Mouse (Mus musculus) MEL-GATA-1-ER (cell line): ENCODE measurements around the gene Cux2.

ENCODE experiments used
- DNase-seq: peaks from one replicate; pipeline ENCODE4 v3.0.0-alpha.2; 2012; ENCODE audit warnings: low read depth; ENCODE audit errors: extremely low read depth

Cux2 gene

DNA sequence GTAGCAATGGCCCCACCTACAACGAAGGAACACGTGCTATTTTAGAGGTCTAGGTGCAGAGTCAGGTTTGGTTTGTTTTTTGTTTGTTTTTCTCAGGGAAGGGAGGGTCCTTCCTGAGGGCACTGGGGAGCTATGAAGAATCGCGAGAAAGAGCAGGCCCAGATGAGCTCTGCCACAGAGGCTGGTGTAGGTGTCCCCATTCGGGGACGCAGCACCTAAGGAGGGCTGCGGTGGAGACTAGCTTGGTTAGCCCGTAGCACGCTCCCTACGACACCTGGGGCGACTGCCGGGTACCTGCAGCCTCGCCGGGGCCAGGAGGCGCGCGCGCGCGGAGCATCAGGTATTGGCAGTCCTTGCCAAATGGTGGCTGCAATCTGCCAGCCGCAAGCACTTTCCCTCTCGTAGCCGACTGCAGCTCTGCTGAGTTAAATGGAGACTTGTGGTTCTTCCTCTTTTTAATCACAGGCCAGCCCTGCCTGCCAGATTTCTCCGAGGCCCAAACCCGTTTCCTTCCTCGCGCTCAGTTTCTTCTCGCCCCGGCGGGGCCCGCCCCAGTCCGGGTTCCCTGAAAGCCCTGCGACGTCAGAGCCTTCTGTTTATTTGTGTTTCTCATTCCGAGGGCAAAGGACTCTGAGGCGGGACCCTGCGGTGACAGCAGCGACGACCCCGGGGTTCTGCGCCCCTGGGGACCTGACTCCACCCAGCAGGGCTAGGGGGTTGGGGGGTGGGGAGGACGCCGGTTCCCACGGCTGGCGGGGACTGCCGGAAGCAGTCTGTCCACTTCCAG lies 211.4 kb downstream of the Cux2 start:
- peak; percentile 78 for DNase-seq

DNA sequence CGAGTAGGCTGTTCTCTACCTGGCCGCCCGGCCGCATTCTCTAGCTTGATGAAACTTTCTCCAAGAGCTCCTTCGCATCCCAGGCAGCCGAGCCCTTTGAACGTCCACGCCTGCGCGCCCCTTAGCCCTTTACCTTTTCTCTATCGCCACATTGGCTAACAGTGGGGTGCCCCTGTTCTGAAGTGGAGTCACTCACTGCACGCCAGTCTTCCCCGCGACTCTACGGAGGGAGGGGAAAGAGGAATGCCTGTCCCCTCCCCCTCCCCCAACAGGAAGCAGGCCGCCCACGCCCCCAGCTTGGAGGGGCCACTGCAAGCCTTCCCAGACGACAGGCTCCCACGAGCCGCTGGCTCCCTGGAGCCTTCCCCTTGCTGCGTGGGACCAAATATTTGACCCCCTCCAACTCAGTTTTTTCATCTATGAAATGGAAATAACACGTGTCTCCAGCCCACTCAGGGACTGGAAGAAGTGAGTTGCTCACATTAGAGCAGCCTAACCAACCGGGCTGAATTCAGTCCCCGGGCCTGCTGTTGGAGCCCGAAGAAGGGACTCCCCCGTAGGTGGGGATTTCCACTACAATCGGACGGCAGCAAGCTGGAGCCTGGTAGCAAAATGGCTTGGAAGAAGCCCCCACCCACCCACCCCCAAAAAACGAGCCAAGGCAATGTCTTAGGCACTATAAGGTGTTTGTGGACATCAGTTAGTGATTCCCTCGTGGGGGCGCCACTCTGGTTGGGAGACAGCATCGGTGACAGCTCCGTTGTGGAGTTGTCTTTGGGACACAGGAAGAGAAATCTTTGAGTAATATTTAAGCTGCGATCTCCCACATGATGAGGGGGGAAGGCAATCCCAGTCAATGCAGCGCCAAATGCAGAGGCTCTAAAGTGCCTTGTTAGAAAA lies 212.2 kb downstream of the Cux2 start, which contains the start of gene Sh2b3:
Gene Sh2b3, minus strand, starts transcription at position 206 of the 900 bp plus-strand sequence.
- no peak for DNase-seq

GRCm38 (mm10) chr5:121836692-121837415 lies 213.0 kb downstream of the Cux2 start:
- DNase-seq: peak; percentile 74

- DNase-seq: no peak
Observed at GRCm38 (mm10) chr5:121835949-121836691, 213.8 kb downstream of the Cux2 start.

DNA sequence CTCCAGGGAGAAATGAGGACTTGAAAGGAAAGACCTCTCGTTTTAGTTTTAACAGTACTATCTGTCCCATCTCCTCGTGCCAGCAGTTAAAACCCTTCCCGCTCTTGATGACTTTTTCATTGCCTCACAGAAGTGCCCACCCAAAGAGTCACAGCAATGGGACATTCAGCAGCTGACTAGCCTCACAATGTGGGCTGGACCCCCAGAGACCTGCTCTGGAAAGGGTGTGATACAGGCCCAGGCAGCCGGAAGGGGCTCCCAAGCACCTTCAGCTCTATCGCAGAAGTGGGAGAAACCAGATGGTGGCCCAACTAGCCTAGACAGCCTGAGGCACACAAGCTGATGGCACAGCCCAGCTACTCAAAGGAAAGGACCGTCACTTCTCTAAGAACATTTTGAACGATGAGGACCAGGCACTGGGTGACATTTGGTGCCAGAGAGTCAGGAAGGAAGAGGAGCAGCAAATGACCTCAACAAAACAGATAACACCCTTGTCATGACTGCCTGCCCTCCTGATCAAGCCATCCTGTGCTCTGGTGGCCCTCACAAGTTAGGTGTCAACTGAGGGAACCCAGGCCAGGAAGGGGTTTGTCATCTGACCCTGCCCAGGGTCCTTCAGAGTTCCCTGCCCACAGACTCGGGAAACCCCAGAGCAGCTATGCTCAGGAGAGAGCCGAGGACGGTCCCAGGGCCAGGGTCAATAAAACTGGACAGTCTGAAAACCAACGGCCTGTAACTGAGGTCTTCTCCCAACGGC lies 214.7 kb downstream of the Cux2 start:
- DNase-seq: no peak

- DNase-seq: no peak
Observed at GRCm38 (mm10) chr5:121834241-121834606, 215.7 kb downstream of the Cux2 start.

DNA sequence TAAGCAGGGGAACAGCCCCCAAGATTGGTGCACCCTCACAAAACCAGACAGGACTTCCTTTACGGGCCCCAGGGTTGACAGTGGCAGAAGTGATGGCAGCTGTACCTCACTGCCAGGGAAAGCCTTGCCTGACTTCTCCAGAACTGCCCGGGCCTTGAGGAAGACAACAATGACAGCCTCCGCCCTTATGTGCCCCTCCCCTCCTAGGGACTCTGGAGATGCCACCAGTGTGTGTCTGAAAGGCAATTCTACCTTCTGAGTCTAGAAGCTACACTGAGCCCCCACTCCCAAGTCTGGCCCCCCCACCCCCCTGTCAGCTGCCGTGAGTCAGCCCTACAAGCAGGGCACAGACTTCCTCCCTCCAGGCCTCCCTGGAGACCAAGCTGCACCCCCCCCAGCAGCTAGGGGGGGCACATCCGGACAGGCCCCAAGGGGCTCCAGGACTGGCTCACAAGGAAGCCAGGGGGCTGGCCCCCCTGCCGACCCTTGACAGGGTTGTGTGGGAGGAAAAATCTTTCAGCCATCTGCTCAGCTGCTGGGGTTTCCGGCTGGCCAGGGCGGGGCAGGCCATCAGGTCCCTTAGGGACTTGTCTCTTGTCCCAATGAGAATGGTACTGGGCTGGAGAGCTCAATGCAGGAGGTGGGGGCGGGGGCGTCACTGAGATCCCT lies 216.2 kb downstream of the Cux2 start:
- no peak for DNase-seq

GRCm38 (mm10) chr5:121833159-121833558 lies 216.7 kb downstream of the Cux2 start:
- no peak for DNase-seq

DNA sequence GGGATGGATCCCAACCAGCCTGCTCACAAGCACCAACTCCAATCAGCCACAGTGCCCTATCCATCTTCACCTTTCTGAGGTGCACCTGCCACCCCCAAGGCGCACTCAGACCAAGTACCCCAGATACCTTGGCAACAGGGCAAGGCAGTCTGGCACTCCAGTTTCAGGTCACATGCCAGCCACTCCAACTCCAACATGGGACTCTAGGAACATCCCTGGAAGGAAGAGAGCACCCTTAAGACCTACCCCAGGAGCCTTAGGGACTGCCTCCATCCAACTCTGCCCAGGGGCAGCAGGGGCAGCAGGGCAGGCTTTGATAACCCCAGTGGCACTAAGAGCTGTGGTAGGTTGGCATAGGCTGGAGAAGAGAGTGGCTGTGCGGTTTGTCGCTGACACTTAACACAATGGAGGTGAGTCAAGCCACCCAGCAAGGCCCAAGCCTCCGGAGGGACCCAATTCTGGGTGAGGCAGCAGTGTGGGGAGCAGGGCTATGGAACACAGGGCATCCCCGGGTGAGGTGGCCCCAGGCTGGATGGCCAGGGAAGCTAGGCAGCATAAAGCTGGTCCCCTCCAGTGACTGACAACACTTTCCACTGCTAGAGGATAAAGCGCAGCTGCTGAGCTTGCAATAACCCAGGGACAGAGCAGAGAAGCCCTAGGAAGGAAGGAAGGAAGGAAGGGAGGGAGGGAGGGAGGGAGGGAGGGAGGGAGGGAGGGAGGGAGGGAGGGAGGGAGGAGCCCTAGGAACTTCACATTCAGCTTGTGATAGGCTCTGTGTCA lies 217.3 kb downstream of the Cux2 start:
- DNase-seq: no peak

DNA sequence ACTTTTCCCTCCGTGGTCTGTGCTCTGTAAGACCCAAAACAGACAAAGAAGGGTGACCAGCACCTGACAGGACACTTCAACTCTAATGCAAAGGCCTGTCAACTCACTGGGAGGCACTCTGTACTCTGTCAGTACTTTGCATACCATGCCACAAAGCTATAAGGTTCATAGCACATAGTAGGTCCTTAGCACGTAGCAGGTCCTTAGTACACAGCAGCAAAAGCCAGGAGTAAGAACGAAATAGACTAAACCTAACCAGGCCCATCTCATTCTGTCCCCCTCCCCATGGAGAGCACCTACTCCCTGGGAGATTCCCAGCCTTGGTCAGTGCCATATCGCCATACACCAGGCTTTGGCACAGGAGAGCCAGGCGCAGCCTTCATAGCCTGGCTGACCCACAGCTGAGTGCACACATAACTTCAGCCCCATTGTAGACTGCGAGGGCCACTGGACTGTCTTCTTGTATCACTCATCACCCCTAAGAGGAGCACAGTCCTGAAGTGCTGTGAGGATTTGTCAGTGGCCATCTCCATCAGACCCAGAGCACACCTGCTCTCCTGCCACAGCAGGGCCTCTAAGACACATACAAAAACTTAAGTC lies 218.8 kb downstream of the Cux2 start:
- DNase-seq: no peak

- DNase-seq: no peak
Observed at GRCm38 (mm10) chr5:121828491-121829432, 221.1 kb downstream of the Cux2 start.

DNA sequence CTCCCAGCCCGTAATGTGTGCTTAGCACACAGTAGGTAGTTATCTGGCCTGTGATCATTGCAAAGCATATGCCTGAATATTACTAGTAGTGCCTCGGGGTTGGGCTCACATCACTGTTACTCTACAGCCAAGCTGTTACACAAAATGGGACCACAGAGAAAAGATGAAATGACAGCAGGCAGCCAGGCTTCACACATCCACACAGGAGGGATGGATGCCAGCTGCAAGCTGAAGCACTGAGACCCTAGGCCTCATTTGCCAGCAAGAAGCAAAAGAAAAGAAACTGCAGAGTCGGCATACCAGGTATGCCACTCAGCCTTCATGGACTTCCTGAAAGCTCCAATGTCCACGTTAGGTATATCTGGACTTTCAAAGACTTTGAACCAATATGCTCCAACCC lies 222.0 kb downstream of the Cux2 start:
- no peak for DNase-seq

DNA sequence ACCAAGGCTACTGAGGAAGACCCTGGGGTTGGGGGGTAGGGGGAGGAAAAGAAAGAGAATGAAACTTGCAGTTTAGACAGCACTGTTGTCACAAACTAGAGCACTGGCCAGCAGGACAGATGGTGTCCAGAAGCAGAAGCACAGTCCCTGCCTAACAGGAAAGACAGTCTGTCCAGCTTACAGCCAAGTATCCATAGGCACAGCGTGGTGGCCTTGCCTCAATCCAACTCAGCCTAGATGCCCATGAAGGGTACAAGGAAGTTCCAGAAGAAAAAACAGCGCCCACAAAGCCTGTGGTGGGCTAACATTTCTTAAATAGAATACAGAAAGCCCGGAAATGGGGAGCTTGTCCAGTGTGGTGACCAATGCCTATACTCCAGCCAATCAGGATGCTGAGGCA lies 224.3 kb downstream of the Cux2 start:
- DNase-seq: no peak

DNA sequence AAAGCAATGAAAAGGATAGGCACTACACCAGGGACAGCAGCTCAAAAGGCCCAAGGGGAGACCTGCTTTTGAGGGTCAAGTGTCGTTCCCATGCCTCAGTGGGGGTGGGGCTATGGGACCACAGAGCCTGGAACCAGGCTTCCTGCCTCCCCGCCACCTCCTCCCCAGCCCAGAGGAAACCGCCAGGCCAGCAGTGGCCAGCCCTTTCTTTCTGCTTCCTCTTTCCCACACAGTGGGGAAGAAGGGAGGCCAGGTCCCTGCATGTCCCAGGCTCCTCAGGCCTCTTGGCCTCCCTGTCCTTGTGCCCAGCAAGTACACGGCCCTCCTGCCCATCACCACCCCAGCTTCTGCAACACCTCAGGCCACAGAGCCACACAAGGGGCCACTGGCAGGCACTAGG lies 225.8 kb downstream of the Cux2 start:
- no peak for DNase-seq

DNA sequence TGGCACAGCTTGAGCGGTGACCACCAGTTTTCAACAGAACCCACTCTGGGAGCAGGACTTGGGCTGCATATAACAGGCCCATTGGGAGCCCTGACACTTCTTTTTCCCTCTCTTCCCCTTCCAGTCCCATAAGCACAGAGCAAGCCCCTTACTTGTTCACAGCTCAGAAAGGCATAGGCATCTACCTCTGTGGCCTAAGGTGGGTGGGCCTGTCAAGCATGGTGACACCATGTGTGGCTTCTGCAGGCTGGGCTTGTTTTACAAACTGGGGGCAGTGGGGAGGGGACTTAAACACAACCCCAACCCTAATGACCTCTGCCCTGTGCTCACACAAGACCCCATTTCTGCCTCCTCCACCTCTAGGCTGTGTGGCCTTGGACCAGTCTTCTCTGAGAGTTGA lies 226.2 kb downstream of the Cux2 start:
- DNase-seq: no peak

DNA sequence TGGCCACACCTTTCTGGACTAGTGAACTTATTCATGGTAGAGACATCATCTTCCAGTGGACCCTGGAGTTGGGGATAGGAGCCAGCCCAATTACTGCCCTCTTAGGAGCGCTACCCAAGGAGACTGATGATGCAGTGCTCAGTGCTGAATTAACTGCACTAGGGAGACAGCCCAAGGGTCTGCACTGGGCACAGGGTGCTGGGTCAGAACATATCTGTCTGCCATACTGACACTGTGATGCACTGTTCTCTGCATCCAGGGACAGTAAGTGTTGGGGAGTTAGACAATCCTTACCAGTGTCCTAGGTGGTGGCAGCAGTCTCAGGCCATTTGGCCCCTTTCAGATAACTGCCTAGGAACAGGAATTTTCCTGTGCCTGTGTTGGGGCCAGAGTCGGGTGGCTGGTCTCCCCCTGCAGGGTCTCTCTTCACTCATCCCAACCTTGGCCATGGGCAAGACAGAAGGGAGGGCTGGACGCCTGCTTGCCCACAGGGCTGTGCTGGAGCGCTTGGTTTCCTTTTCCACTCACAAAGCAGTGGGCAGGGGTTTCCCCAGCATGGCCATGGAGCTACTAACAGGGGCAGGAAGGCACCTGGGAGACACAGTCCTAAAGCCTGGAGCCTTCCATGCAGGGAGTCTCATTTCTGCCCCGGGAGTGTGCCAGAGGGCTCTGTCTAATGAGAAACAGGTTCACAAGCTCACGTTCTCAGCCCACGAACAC lies 227.0 kb downstream of the Cux2 start:
- DNase-seq: no peak

- DNase-seq: no peak
Observed at GRCm38 (mm10) chr5:121821552-121821951, 228.3 kb downstream of the Cux2 start.
